Mouse (Mus musculus) spleen, adult 2 months (tissue): ENCODE measurements around the gene Rasgef1b. TPM values are rescaled to one million over a fixed set of nuclear protein-coding genes. Genes with fewer than 3 reads are reported as not detected.

Experiments
- DNase-seq, 2 experiments: peaks; one replicate each; pipeline versions ENCODE4 v3.0.0 to v3.0.0-alpha.2; 2012 to 2021; ENCODE audit warnings: low spot score in 2 of 2, low read depth in 1 of 2
- H3K27ac ChIP-seq: fragments of 200-500 bp; 2 replicates; pipeline ENCODE4 v1.5.1; 2012; ENCODE audit warnings: low read length, inconsistent platforms; ENCODE audit not compliant: insufficient read depth
- H3K27me3 ChIP-seq: fragments of 200-500 bp; 2 replicates; pipeline ENCODE4 v1.6.1; 2012; ENCODE audit warnings: mild to moderate bottlenecking, moderate library complexity, low read length, inconsistent platforms; ENCODE audit not compliant: control insufficient read depth, insufficient read depth
- H3K36me3 ChIP-seq: fragments of 200-500 bp; 2 replicates; pipeline ENCODE4 v1.6.1; 2012; ENCODE audit warnings: mild to moderate bottlenecking, low read length, inconsistent platforms; ENCODE audit not compliant: control insufficient read depth, insufficient read depth
- H3K4me1 ChIP-seq: fragments of 200-500 bp; 2 replicates; pipeline ENCODE4 v1.6.1; 2011; ENCODE audit warnings: inconsistent platforms; ENCODE audit not compliant: control insufficient read depth, insufficient read depth, insufficient read length
- H3K4me3 ChIP-seq: fragments of 200-500 bp; 2 replicates; pipeline ENCODE4 v1.5.1; 2011; ENCODE audit warnings: mild to moderate bottlenecking, inconsistent platforms; ENCODE audit not compliant: insufficient read depth, insufficient read length; ENCODE audit errors: extremely low read depth
- CTCF ChIP-seq: fragments of 200-500 bp; IDR thresholded peaks from 2 replicates; pipeline ENCODE4 v1.5.1; 2011; ENCODE audit warnings: mild to moderate bottlenecking, inconsistent platforms; ENCODE audit not compliant: insufficient read depth, insufficient read length, insufficient replicate concordance; ENCODE audit errors: extremely low read depth
- POLR2A ChIP-seq: fragments of 200-500 bp; IDR thresholded peaks from 2 replicates; pipeline ENCODE4 v1.6.1; 2011; ENCODE audit warnings: low read depth, low read length, inconsistent platforms
- WGBS: fragments of 180-500 bp; shearing (Covaris S2); methylation state at CpG from one replicate; pipeline ENCODE4 v1.1.7; 2018; 5-methylcytosine and 5-hydroxymethylcytosine counted together
- polyA plus RNA-seq: library from polyadenylated mRNA; depleted of rRNA; stranded (reverse); fragments of >200 nt; gene quantifications from 2 replicates; pipeline ENCODE4 v1.2.3, GENCODE M21; 2012

Rasgef1b gene
- polyA plus RNA-seq, 1 experiment, result 13.9 TPM

GRCm38 (mm10) chr5:99234275-99234674 lies 494.6 kb downstream of the Rasgef1b start:
- 92% methylated on average over 17 of the region's 17 CpGs for WGBS
- Histone ChIP-seq H3K4me3 (no peak overlapping the region), H3K4me1 (no peaks in the 10 kb centered on the region)

GRCm38 (mm10) chr5:99233176-99233575 lies 495.7 kb downstream of the Rasgef1b start:
- H3K27ac ChIP-seq, result no peak overlapping the region

More at GRCm38 (mm10) chr5:99234275-99234674, 494.6 kb downstream of the Rasgef1b start:
- no peaks in the 10 kb centered on the region for H3K27me3 ChIP-seq
- H3K36me3 ChIP-seq, result peaks cover 44% of the 10 kb centered on the region
- no peak for DNase-seq
- no peak overlapping the region for H3K27ac ChIP-seq
- TF ChIP-seq CTCF, result no peak

GRCm38 (mm10) chr5:99232410-99232809 lies 496.5 kb downstream of the Rasgef1b start:
- H3K27me3 ChIP-seq, result no peaks in the 10 kb centered on the region
- TF ChIP-seq POLR2A (no peak), CTCF (no peak)
- peaks cover 49% of the 10 kb centered on the region for H3K36me3 ChIP-seq
- no peak for DNase-seq
- 90% methylated on average over 8 of the region's 8 CpGs for WGBS
- H3K4me1 ChIP-seq, result no peaks in the 10 kb centered on the region
- H3K27ac ChIP-seq, result no peak overlapping the region
- no peak overlapping the region for H3K4me3 ChIP-seq

More at GRCm38 (mm10) chr5:99233176-99233575, 495.7 kb downstream of the Rasgef1b start:
- Histone ChIP-seq H3K36me3 (peaks cover 46% of the 10 kb centered on the region), H3K27me3 (no peaks in the 10 kb centered on the region), H3K4me3 (no peak overlapping the region), H3K4me1 (no peaks in the 10 kb centered on the region)
- no peak for DNase-seq
- WGBS, result 86% methylated on average over 3 of the region's 3 CpGs
- TF ChIP-seq POLR2A (no peak), CTCF (no peak)

- H3K36me3 ChIP-seq, result peaks cover 51% of the 10 kb centered on the region
These were observed 498.4 kb downstream of the Rasgef1b start for GRCm38 (mm10) chr5:99230476-99230875.

GRCm38 (mm10) chr5:99227361-99227760 lies 501.5 kb downstream of the Rasgef1b start:
- Histone ChIP-seq H3K4me3 (no peak overlapping the region), H3K27me3 (no peaks in the 10 kb centered on the region), H3K36me3 (peaks cover 58% of the 10 kb centered on the region), H3K4me1 (no peaks in the 10 kb centered on the region), H3K27ac (no peak overlapping the region)
- WGBS, result 93% methylated on average over 4 of the region's 4 CpGs
- TF ChIP-seq CTCF (no peak), POLR2A (no peak)
- DNase-seq, result no peak

More at GRCm38 (mm10) chr5:99230476-99230875, 498.4 kb downstream of the Rasgef1b start:
- H3K27me3 ChIP-seq, result no peaks in the 10 kb centered on the region
- 92% methylated on average over 7 of the region's 7 CpGs for WGBS
- no peak overlapping the region for H3K4me3 ChIP-seq
- TF ChIP-seq POLR2A (no peak), CTCF (no peak)
- H3K4me1 ChIP-seq, result no peaks in the 10 kb centered on the region
- DNase-seq, result no peak
- H3K27ac ChIP-seq, result no peak overlapping the region

GRCm38 (mm10) chr5:99224571-99225011 lies 504.3 kb downstream of the Rasgef1b start:
- H3K4me3 ChIP-seq, result no peak overlapping the region
- DNase-seq, result no peak
- H3K36me3 ChIP-seq, result peaks cover 65% of the 10 kb centered on the region
- no peaks in the 10 kb centered on the region for H3K27me3 ChIP-seq
- no peak overlapping the region for H3K27ac ChIP-seq
- TF ChIP-seq CTCF (no peak), POLR2A (no peak)
- H3K4me1 ChIP-seq, result no peaks in the 10 kb centered on the region
- WGBS, result 85% methylated on average over 5 of the region's 5 CpGs

GRCm38 (mm10) chr5:99223869-99224498 lies 504.9 kb downstream of the Rasgef1b start:
- WGBS, result 86% methylated on average over 15 of the region's 15 CpGs
- Histone ChIP-seq H3K4me3 (no peak overlapping the region), H3K4me1 (no peaks in the 10 kb centered on the region), H3K36me3 (peaks cover 64% of the 10 kb centered on the region), H3K27me3 (no peaks in the 10 kb centered on the region), H3K27ac (no peak overlapping the region)
- TF ChIP-seq POLR2A (no peak), CTCF (no peak)
- no peak for DNase-seq
